Mouse (Mus musculus): ENCODE measurements around the gene Npnt. TPM values are rescaled to one million over a fixed set of nuclear protein-coding genes. Genes with fewer than 3 reads are reported as not detected.

Npnt gene
- total and polyA plus RNA-seq, 2 experiments from 2014 or later: 9.0 to 14.3 TPM

DNA sequence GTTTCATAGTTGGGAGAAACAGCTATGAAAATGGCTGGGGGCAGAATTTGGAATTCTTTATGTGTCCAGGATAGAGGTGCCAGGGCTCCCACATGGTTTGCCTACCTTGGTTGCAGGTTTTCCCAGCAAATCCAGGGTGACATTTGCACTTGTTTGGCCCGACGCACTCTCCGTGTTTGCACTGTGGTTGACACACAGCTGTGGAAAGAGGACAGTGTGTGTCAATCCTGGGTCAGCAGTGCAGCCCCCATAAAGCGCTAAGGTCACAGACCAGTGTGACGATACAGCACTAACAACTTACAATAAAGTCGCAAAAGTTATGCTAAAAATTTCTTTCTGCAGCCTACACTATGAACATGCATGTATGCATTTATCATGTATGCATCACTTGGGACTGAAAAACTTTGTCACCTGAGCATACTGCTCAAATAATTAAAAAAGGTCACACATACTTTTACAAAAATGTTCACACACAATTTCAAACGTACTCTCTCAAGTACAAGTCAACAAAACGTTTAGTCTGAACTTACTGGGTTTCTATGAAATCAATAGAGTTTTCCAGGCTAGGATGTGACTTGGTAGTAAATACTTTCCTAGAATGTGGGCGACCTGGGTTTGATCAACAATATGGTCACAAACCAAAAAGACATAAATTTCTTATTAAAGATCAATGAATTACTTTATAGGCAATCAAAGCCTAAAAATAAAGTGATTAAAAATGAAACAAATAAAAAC lies 32.6 kb downstream of the Npnt start:
- ATAC-seq: no peak
- H3K4me3 ChIP-seq (ENCODE audit: low read depth, low read length): no peak overlapping the region
- no peak overlapping the region for H3K27ac ChIP-seq (ENCODE audit: low read depth, low read length)
- H3K4me1 ChIP-seq (ENCODE audit: insufficient read depth): no peaks in the 10 kb centered on the region
- no peaks in the 10 kb centered on the region for H3K27me3 ChIP-seq (ENCODE audit: insufficient read depth, low read length)
- no peak for DNase-seq
- TF ChIP-seq CTCF (IDR thresholded peaks at IDR 0.05; ENCODE audit: low read depth): no peak
- H3K9me3 ChIP-seq (ENCODE audit: low read length): no peaks in the 10 kb centered on the region
- H3K9ac ChIP-seq: no peak overlapping the region
- 91% methylated on average over 9 of the region's 9 CpGs for WGBS
- H3K36me3 ChIP-seq (ENCODE audit: insufficient read depth): no peaks in the 10 kb centered on the region
- no peak overlapping the region for H3K4me2 ChIP-seq (ENCODE audit: low read depth)

DNA sequence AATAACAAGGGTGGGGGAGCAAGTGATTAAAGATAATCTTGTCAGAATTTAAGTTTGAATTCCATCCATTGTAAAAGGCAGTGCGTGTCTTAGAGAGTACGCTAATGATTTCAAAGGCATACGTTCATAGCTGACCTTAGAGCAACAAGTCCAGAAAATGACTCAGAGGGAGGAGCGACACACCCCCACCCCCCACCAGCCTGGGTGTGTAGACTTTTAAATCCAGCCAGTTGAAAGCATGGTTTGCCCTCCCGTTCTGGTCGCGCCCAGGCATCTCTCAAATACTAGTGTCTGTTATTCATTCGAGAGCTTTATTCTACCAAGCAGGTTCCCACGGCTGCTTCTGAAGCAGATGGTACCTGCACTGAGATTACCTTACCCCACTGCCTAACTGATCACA lies 34.4 kb downstream of the Npnt start:
- TF ChIP-seq CTCF (IDR thresholded peaks at IDR 0.05; ENCODE audit: low read depth): no peak
- WGBS: 65% methylated on average over 9 of the region's 9 CpGs
- H3K9ac ChIP-seq: no peak overlapping the region
- H3K27ac ChIP-seq (ENCODE audit: low read depth, low read length): no peak overlapping the region
- H3K36me3 ChIP-seq (ENCODE audit: insufficient read depth): no peaks in the 10 kb centered on the region
- H3K4me1 ChIP-seq (ENCODE audit: insufficient read depth): no peaks in the 10 kb centered on the region
- ATAC-seq (no peak), DNase-seq (no peak)
- no peaks in the 10 kb centered on the region for H3K9me3 ChIP-seq (ENCODE audit: low read length)
- H3K4me3 ChIP-seq (ENCODE audit: low read depth, low read length): no peak overlapping the region
- no peaks in the 10 kb centered on the region for H3K27me3 ChIP-seq (ENCODE audit: insufficient read depth, low read length)
- H3K4me2 ChIP-seq (ENCODE audit: low read depth): no peak overlapping the region

- TF ChIP-seq CTCF (IDR thresholded peaks at IDR 0.05; ENCODE audit: low read depth): no peak
- no peaks in the 10 kb centered on the region for H3K4me1 ChIP-seq (ENCODE audit: insufficient read depth)
- H3K9me3 ChIP-seq (ENCODE audit: low read length): no peaks in the 10 kb centered on the region
- no peak overlapping the region for H3K9ac ChIP-seq
- H3K4me3 ChIP-seq (ENCODE audit: low read depth, low read length): no peak overlapping the region
- H3K36me3 ChIP-seq (ENCODE audit: insufficient read depth): no peaks in the 10 kb centered on the region
- DNase-seq (no peak), ATAC-seq (no peak)
- no peaks in the 10 kb centered on the region for H3K27me3 ChIP-seq (ENCODE audit: insufficient read depth, low read length)
- no peak overlapping the region for H3K4me2 ChIP-seq (ENCODE audit: low read depth)
- 84% methylated on average over 2 of the region's 2 CpGs for WGBS
- H3K27ac ChIP-seq (ENCODE audit: low read depth, low read length): no peak overlapping the region
Observed at GRCm38 (mm10) chr3:132912420-132912819, 37.7 kb downstream of the Npnt start.

DNA sequence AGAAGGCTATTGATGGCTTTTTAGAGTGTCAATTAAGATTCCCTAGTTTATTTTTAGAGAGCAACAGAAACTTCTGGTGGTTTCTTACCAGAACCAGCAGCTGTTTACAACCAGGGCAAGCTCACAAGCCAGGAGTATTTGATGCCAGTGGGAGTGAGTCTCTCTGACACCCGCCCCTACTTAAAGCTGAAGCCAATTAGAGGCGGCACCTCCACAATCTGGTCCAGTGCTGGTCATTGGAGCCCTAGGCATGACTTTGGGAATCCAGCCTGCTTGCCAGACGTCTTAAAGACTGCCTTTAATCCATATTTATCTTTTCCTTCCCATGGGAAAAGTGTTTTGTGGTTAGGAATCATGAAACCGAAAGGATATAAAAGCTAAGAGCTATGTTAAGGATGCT lies 38.4 kb downstream of the Npnt start:
- ATAC-seq: no peak
- H3K4me1 ChIP-seq (ENCODE audit: insufficient read depth): no peaks in the 10 kb centered on the region

GRCm38 (mm10) chr3:132910727-132911126 lies 39.4 kb downstream of the Npnt start:
- no peaks in the 10 kb centered on the region for H3K9me3 ChIP-seq (ENCODE audit: low read length)
- no peak for ATAC-seq
- H3K27ac ChIP-seq (ENCODE audit: low read depth, low read length): no peak overlapping the region
- no peaks in the 10 kb centered on the region for H3K4me1 ChIP-seq (ENCODE audit: insufficient read depth)
- no peak overlapping the region for H3K4me3 ChIP-seq (ENCODE audit: low read depth, low read length)
- no peaks in the 10 kb centered on the region for H3K27me3 ChIP-seq (ENCODE audit: insufficient read depth, low read length)
- 60% methylated on average over 5 of the region's 5 CpGs for WGBS
- no peak overlapping the region for H3K4me2 ChIP-seq (ENCODE audit: low read depth)
- H3K9ac ChIP-seq: no peak overlapping the region
- H3K36me3 ChIP-seq (ENCODE audit: insufficient read depth): no peaks in the 10 kb centered on the region
- no peak for TF ChIP-seq CTCF (IDR thresholded peaks at IDR 0.05; ENCODE audit: low read depth)
- DNase-seq: no peak

More for the DNA sequence above, 38.4 kb downstream of the Npnt start:
- no peaks in the 10 kb centered on the region for H3K27me3 ChIP-seq (ENCODE audit: insufficient read depth, low read length)
- no peaks in the 10 kb centered on the region for H3K36me3 ChIP-seq (ENCODE audit: insufficient read depth)
- H3K4me2 ChIP-seq (ENCODE audit: low read depth): no peak overlapping the region
- no peak for TF ChIP-seq CTCF (IDR thresholded peaks at IDR 0.05; ENCODE audit: low read depth)
- no peaks in the 10 kb centered on the region for H3K9me3 ChIP-seq (ENCODE audit: low read length)
- whole genome bisulfite sequencing: 66% methylated on average over 4 of the region's 4 CpGs
- H3K4me3 ChIP-seq (ENCODE audit: low read depth, low read length): no peak overlapping the region
- no peak overlapping the region for H3K9ac ChIP-seq
- DNase-seq: no peak
- no peak overlapping the region for H3K27ac ChIP-seq (ENCODE audit: low read depth, low read length)

DNA sequence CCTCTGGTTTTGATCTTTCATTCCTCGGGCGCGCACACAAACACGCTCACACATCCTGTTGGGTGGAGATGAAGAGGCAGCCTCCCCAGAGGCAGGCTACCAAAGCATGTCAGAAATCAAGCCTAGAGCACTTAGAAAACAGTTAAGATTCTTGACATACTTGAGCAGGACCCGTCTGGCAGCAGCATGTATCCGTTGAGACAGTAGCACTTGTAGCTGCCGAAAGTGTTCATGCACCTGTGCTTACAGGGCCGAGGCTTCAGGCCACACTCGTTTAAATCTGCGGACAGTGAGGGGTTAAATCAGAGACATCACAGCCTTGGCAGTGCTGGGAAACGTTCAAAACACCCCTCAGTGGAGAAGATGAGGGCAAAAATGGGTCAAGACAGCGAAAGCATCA lies 40.4 kb downstream of the Npnt start:
- no peaks in the 10 kb centered on the region for H3K36me3 ChIP-seq (ENCODE audit: insufficient read depth)
- DNase-seq: no peak
- WGBS: 60% methylated on average over 12 of the region's 12 CpGs
- H3K27ac ChIP-seq (ENCODE audit: low read depth, low read length): no peak overlapping the region
- TF ChIP-seq CTCF (IDR thresholded peaks at IDR 0.05; ENCODE audit: low read depth): no peak
- H3K9ac ChIP-seq: no peak overlapping the region
- no peak overlapping the region for H3K4me3 ChIP-seq (ENCODE audit: low read depth, low read length)
- H3K4me2 ChIP-seq (ENCODE audit: low read depth): no peak overlapping the region
- ATAC-seq: no peak
- H3K4me1 ChIP-seq (ENCODE audit: insufficient read depth): no peaks in the 10 kb centered on the region
- H3K9me3 ChIP-seq (ENCODE audit: low read length): no peaks in the 10 kb centered on the region
- no peaks in the 10 kb centered on the region for H3K27me3 ChIP-seq (ENCODE audit: insufficient read depth, low read length)

DNA sequence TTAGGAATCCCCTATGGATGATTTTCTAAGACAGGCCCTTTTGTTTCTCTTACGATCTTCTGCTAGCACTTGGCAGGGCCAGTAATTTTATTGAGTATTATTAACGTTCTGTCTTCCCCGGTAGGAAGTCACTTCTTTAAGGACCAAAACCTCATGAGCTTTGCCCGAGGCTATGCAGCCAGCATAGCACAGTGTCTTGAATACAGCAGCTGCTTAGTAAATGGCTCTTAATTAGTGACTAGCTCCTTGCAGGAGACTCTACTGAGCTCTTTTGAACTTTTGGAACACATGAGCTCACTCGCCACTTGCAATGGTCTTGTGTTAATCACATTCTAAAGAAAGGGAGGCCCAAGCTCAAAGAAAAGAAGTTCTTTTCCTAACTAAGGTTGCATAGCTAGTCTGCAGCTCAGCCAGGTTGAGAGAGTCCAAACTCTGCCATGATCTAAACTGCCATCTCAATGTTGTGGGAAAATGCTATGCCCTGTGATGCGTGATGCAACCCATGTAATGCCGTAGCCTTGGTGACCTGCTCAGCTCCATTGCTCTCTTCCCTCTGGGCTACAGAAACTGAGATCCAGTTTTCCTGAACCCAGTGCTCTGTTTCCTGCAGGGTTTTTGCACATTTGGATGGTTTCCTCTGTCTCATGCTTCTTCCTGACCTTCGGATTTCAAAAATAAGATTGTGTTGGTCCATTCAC lies 42.4 kb downstream of the Npnt start:
- Histone ChIP-seq H3K9me3 (ENCODE audit: low read length) (no peaks in the 10 kb centered on the region), H3K4me1 (ENCODE audit: insufficient read depth) (no peaks in the 10 kb centered on the region), H3K27me3 (ENCODE audit: insufficient read depth, low read length) (no peaks in the 10 kb centered on the region), H3K27ac (ENCODE audit: low read depth, low read length) (no peak overlapping the region), H3K36me3 (ENCODE audit: insufficient read depth) (no peaks in the 10 kb centered on the region), H3K4me3 (ENCODE audit: low read depth, low read length) (no peak overlapping the region), H3K4me2 (ENCODE audit: low read depth) (no peak overlapping the region), H3K9ac (no peak overlapping the region)
- ATAC-seq (no peak), DNase-seq (no peak)
- TF ChIP-seq CTCF (IDR thresholded peaks at IDR 0.05; ENCODE audit: low read depth): no peak
- 40% methylated on average over 8 of the region's 8 CpGs for WGBS

Data from forebrain, postnatal 0 days (tissue).